Mouse (Mus musculus) heart, postnatal 0 days (tissue): ENCODE results near the gene Acot7.

Source experiments
- CTCF ChIP-seq: IDR thresholded peaks from 2 replicates; pipeline ENCODE4 v1.5.1; 2016; ENCODE audit warnings: antibody characterized with exemption, control low read depth, low read depth
- EP300 ChIP-seq: IDR thresholded peaks from 2 replicates; pipeline ENCODE4 v1.6.1; 2016; ENCODE audit warnings: antibody characterized with exemption, low read depth

DNA sequence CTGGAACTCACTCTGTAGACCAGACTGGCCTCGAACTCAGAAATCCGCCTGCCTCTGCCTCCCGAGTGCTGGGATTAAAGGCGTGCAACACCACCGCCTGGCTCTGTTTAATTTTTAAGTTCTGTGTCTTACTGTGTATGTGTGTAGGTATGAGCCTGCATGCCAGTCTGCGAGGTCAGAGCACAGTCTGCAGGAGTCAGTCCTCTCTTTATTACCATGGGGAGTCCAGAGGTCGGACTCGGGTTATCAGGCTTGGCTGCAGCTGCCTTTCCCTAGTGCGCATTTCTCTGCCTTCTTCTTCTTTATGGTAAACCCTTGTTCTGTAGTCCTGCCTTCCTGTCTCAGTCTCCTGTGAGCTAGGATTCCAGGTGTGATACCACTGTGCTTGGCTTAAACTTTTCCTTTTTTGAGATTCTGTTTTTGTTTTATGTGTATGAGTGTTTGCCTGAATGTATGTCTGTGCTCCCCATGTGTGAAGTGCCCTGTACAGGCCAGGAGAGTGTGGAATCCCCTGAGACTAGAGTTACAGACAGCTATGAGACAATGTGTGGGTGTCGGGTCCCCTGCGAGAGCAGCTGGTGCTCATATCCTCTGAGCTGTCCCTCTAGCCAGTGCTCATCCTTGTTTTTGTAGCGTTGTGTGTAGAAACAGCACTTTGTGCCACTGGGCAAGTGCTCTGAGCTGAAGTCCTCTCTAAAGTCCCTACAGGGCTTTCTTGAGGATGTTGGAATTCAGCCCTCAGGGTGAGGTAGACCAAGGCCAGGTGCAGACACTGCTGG, 50.0 kb downstream of the Acot7 start:
- TF ChIP-seq CTCF (no peak), EP300 (no peak)
